ENCODE assay signal across 8 mouse cellular contexts in the genomic region with DNA sequence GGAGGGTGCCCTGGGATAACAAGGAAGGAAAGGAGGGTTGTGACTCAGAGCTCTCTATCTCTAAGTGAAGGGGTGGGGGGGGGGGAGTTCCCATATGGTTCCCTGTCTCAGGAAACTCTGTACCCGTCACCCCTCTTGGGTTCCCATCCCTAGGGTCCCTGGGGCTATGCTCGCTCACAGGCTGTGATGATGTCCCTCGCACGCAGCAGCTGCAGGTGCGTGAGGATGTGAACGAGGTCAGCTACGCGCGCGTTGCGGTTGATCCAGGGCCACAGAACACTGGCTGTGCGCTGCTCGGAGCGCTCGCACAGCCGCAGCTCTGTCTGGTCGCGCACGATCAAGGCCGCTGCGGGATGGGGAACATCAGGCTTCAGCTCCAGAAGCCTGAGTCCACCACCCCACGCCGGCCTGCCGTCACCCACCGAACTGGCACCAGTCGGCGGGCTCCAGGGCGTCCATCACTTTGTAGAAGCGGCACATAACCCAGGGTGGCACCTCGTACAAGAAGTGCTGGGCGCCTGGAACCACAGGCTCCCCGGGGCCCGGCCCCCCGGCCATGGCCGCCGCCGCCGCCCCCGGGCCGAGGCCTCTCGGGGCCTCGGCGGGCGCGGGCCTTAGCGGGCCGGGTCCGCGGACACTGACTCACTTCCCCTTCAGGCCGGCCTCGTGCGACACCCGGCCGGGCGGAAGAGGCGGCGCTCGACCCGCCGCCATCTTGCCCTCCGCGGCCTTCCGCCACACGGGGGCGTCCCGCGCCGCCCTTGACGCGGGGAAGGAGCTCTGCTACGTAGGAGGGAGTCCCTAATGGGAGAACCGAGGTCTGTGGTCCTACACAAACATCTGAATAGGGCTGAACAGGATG. TPM values are rescaled to one million over a fixed set of nuclear protein-coding genes. Genes with fewer than 3 reads are reported as not detected.
DNase-seq lines count a peak whose midpoint lies in the region; ATAC-seq and TF ChIP-seq lines count a peak whose summit lies in the region.

TSS of gene Irak1 (minus strand) at position 731 of the 862 bp plus-strand sequence.

- TF ChIP-seq CTCF in olfactory bulb, adult 2 months (IDR thresholded peaks at IDR 0.05; ENCODE audit: insufficient read depth, low read depth, low read length) = peak; percentile 54
- peak; percentile 71; the same call in 1 of the 2 replicates for TF ChIP-seq CTCF in thymus, adult 2 months (IDR thresholded peaks at IDR 0.05; ENCODE audit: borderline replicate concordance, control insufficient read depth, extremely low read depth, insufficient read depth, low read length, poor library complexity)

- H3K9me3 ChIP-seq in lung, embryonic 15.5 days = no peaks in the 10 kb centered on the region

- peak; percentile 47; the same call in 1 of the 2 replicates for TF ChIP-seq POLR2A in olfactory bulb, adult 2 months (IDR thresholded peaks at IDR 0.05; ENCODE audit: insufficient read depth, low read depth, low read length)
- no peak for TF ChIP-seq POLR2A in thymus, adult 2 months (IDR thresholded peaks at IDR 0.05; ENCODE audit: control insufficient read depth, extremely low read depth, insufficient read depth, low read length, poor library complexity)

- 0 out of 2 replicates have a peak, but pooled peaks cover 11% of the 10 kb centered on the region for H3K36me3 ChIP-seq in lung, embryonic 15.5 days
- no peaks in the 10 kb centered on the region for H3K36me3 ChIP-seq in thymus, adult 2 months (ENCODE audit: control insufficient read depth, insufficient read depth, low read length)

- peak; percentile 86 for DNase-seq in MN1 (ENCODE audit: low spot score)
- DNase-seq in cerebellum, adult 8-10 months = peak; percentile 76
- DNase-seq in layer of hippocampus, adult 8-10 months (ENCODE audit: low spot score in 2 of 2) = peak; percentile 23 to 35
- peak; percentile 79 for DNase-seq in thymus, adult 2 months

- WGBS in lung, embryonic 15.5 days = 10% methylated on average over 60 of the region's 72 CpGs
- WGBS in olfactory bulb, adult 2 months = 12% methylated on average over 72 of the region's 72 CpGs
- under 1% methylated on average over 70 of the region's 72 CpGs for WGBS in thymus, adult 2 months

- H3K4me3 ChIP-seq in lung, embryonic 15.5 days = peak within 1 kb of the TSS; percentile 68
- peak within 1 kb of the TSS; percentile 95 for H3K4me3 ChIP-seq in olfactory bulb, adult 2 months (ENCODE audit: insufficient read depth, low read depth, low read length)
- H3K4me3 ChIP-seq in thymus, adult 2 months (ENCODE audit: control insufficient read depth, insufficient read depth, low read length) = peak within 1 kb of the TSS; percentile 98

- peak within 1 kb of the TSS; percentile 82 for H3K9ac ChIP-seq in lung, embryonic 15.5 days

- no peaks in the 10 kb centered on the region for H3K4me1 ChIP-seq in lung, embryonic 15.5 days
- peaks cover 9% of the 10 kb centered on the region; the same call in 1 of the 2 replicates for H3K4me1 ChIP-seq in olfactory bulb, adult 2 months (ENCODE audit: control insufficient read depth, insufficient read depth, low read length)
- peaks cover 6% of the 10 kb centered on the region for H3K4me1 ChIP-seq in thymus, adult 2 months (replicated peaks; ENCODE audit: control insufficient read depth, insufficient read depth, low read length)

- H3K27me3 ChIP-seq in lung, embryonic 15.5 days = no peaks in the 10 kb centered on the region; the same call in 1 of the 2 replicates
- no peaks in the 10 kb centered on the region for H3K27me3 ChIP-seq in thymus, adult 2 months (ENCODE audit: control insufficient read depth, insufficient read depth, low read length)

- peak within 1 kb of the TSS; percentile 53 for H3K4me2 ChIP-seq in lung, embryonic 15.5 days

- ATAC-seq in frontal cortex, adult (ENCODE audit: low TSS enrichment) = peak; percentile 82
- peak; percentile 87 to 90 for ATAC-seq in hematopoietic stem cell, adult 5-6 weeks (replicated peaks in 1 of 2; ENCODE audit: insufficient read depth in 1 of 2, low FRiP score in 2 of 2, low TSS enrichment in 1 of 2, low read depth in 1 of 2, poor library complexity in 2 of 2, severe bottlenecking in 2 of 2)
- peak; percentile 91 for ATAC-seq in lung, embryonic 15.5 days (ENCODE audit: borderline replicate concordance, extremely low read depth, low FRiP score, low TSS enrichment)

- peak within 1 kb of the TSS; percentile 72 for H3K27ac ChIP-seq in lung, embryonic 15.5 days
- H3K27ac ChIP-seq in olfactory bulb, adult 2 months (ENCODE audit: insufficient read depth, low read depth, low read length) = peak within 1 kb of the TSS; percentile 94
- peak within 1 kb of the TSS; percentile 20; the same call in 1 of the 2 replicates for H3K27ac ChIP-seq in thymus, adult 2 months (ENCODE audit: control insufficient read depth, insufficient read depth, low read length)

RNA-seq across cellular contexts. Expression of gene Irak1, which starts in this region (rescaled TPM):
- 60.8 and 66.2 TPM in 2 replicates for total RNA-seq in hematopoietic stem cell, adult 5-6 weeks (2017)
- total RNA-seq in layer of hippocampus, adult 8-10 months (2022) = 10 to 100 TPM; 49.9 to 75.1 (median 63.7) TPM
- 61.6 and 67.9 TPM in 2 replicates for polyA plus RNA-seq in lung, embryonic 15.5 days (2015; fragmentation: Nextera tagmentation; extraction: Ambion mirVana)
- polyA plus RNA-seq in olfactory bulb, adult 2 months (2012; ENCODE audit: insufficient read depth, insufficient read length, low replicate concordance, missing spikeins) = not detected in 2 replicates
- 166 and 182 TPM in 2 replicates for polyA plus RNA-seq in thymus, adult 2 months (2012; rRNA removed)

Comparison
In these comparisons a context has a peak if more than half of its experiments do, and no peak if none do; other contexts are left out.
1. Peak in every context shown above with its lines: DNase-seq, ATAC-seq, H3K4me3 ChIP-seq and H3K27ac ChIP-seq.
2. DNase-seq: peak in every context shown above with its lines; median percentile 86 in MN1; 79 in thymus, adult 2 months; 76 in cerebellum, adult 8-10 months; 29 in layer of hippocampus, adult 8-10 months.
3. H3K27ac ChIP-seq: peak in every context shown above with its lines; median percentile 94 in olfactory bulb, adult 2 months; 72 in lung, embryonic 15.5 days; 20 in thymus, adult 2 months.